Mouse (Mus musculus): ENCODE results near the gene Endov.

DNA sequence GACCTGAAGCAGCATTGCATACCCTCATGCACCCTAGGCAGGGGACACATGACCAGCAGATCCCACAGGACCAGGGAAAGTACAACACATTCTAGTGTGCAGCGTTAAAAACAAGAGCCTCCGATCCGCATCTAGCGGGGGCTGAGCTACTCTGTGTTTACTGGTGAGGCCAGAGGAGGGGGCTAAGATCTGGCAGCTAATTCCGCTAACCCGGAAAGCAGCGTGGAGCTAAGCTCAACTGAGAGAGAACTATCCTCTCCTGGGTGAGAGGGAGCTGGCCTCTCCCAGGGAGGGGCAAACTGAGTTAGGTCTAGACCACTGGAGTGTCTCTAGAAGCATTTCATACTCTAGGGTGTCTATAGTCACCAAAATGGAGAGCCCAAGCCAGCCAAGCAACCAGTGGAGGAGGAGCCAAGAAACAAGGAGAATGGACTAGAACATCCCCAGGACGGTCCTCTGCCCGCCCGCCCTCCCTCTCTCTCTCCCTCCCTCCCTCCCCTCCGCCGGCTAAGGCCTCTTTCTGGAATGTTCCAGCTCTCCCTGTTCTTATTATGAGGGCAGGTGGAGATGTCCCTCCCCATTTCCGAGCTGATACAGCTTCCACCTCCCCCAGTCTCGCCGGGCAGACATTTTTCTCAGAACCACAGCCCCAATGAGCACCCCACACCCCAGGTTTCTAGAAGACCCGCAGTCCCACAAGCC, 52.8 kb downstream of the Endov start:
- TF ChIP-seq POLR2A (IDR thresholded peaks at IDR 0.05; ENCODE audit: borderline replicate concordance, extremely low read depth, low read depth, low read length) (no peak), CTCF (IDR thresholded peaks at IDR 0.05; ENCODE audit: insufficient read depth, low read length) (no peak)

Measured in lung, adult 2 months (tissue).